Mouse (Mus musculus) liver, postnatal 0 days (tissue): ENCODE data around the gene Dtnbp1.

Experiments used
- CTCF ChIP-seq: sonication (generic); IDR thresholded peaks from 2 replicates; pipeline ENCODE4 v1.5.1; 2016; ENCODE audit warnings: antibody characterized with exemption, low read depth
- EP300 ChIP-seq: IDR thresholded peaks from 2 replicates; pipeline ENCODE4 v1.6.1; 2016; ENCODE audit warnings: antibody characterized with exemption, low read depth, mild to moderate bottlenecking

GRCm38 (mm10) chr13:45023356-45024150, 21.6 kb upstream of the Dtnbp1 start:
- TF ChIP-seq CTCF: no peak
- no peak for TF ChIP-seq EP300
